Mouse (Mus musculus) cerebellum, adult 9-11 months (tissue): ENCODE results near the gene Maml3.

Source experiments
- DNase-seq: peaks from one replicate; pipeline ENCODE4 v3.0.0; 2022

Gene Maml3

GRCm38 (mm10) chr3:51697931-51698330 lies 406.9 kb downstream of the Maml3 start:
- no peak for DNase-seq

- DNase-seq = no peak
Measured at GRCm38 (mm10) chr3:51695713-51696112, 409.2 kb downstream of the Maml3 start.

DNA sequence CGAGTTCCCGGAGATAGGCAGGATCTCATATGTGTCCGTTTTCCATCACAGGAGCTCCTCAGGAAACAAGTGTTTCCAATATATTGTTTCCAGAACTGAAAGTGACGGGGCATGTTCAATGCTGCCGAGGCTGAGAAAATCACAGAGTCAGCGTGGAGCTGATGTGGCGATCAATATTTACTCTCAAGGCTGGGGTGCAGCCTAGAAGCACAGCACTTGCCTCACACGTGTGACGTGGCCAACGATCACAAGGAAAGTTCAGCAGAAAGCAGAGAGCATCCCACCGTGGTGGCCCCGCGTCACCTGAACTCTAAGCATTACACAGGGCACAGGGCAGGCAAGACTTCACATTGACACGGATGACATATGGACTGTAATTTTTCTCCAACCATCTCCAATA lies 410.3 kb downstream of the Maml3 start:
- DNase-seq = no peak

- no peak for DNase-seq
Measured at GRCm38 (mm10) chr3:51693196-51693595, 411.7 kb downstream of the Maml3 start.

DNA sequence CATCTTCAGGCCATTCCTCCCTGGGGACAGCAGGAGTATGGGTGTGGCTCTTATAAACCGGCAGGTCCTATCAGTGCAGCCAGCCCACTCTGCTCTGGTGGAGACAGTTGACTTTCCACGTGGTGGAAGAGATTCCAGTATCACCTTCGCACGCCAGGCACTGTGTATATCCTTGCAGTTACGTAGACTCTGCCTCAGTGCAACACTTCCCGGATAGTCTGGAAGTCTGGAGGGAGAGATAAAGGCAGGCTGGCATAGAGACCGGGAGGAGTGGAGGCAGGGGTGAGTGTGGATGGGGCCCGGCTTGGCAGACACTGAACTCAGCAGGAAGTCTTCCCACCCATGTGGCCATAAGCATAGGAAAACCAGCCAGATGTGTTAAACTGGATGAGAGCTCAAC lies 416.2 kb downstream of the Maml3 start:
- DNase-seq = no peak

- DNase-seq = no peak
Measured at GRCm38 (mm10) chr3:51686791-51687190, 418.1 kb downstream of the Maml3 start.

- DNase-seq = no peak
Measured at GRCm38 (mm10) chr3:51686316-51686715, 418.6 kb downstream of the Maml3 start.

DNA sequence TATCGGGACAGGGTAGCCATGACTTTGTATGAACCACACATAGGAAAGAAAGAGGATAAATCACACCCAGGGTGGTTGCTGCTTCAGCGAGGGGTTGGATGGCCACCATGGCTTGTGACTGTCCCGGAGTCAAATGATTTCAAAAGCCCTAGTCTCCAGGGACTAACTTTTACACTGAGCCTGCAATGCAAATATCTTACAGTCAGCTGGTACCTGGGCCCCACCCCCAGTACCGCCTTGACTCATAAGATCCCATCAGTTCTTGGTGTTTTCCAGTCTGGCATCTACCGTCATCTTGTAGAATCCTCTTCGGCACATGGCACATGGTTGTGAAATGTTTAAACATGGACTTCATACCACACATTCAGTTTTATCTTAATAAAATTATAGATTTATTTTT lies 419.3 kb downstream of the Maml3 start:
- DNase-seq = no peak

DNA sequence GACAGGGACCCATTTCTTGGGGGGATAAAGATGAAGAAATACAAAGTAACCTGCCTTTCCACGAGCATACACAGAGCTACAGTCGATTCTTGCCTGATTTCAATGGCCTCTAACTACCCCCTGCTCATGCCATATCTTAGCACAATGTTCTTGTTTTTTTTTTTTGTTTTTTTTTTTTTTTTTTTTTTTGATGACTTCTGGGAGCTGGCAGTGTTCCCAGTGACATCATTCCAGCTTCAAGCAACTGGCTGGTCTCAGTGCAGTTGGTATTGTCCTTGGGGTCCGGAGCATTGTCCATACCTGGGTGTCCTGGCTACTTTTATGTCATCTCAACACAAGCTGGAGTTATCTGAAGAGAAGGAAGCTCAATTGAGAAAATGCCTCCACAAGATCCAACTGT lies 429.9 kb downstream of the Maml3 start:
- no peak for DNase-seq

- peak; percentile 41 for DNase-seq
Measured at GRCm38 (mm10) chr3:51673408-51674086, 431.3 kb downstream of the Maml3 start.

GRCm38 (mm10) chr3:51672631-51673030 lies 432.2 kb downstream of the Maml3 start:
- no peak for DNase-seq

DNA sequence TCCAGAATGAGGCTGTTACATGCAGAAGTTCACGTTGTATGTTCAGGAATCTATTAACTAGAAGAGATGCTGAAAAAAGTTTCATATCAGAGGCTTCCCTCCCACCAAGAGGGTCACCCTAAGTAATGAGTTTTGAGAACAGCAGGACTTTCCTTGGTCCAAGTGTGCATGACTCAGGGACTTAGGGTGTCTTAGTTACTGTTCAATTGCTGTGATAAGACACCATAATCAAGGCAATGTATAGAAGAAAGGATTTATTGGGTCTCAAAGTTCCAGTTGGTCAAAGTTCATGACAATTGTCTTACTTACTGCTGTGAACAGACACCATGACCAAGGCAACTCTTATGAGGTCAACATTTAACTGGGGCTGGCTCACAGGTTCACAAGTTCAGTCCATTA lies 433.8 kb downstream of the Maml3 start:
- DNase-seq = no peak

GRCm38 (mm10) chr3:51670414-51671070 lies 434.3 kb downstream of the Maml3 start:
- DNase-seq = no peak

DNA sequence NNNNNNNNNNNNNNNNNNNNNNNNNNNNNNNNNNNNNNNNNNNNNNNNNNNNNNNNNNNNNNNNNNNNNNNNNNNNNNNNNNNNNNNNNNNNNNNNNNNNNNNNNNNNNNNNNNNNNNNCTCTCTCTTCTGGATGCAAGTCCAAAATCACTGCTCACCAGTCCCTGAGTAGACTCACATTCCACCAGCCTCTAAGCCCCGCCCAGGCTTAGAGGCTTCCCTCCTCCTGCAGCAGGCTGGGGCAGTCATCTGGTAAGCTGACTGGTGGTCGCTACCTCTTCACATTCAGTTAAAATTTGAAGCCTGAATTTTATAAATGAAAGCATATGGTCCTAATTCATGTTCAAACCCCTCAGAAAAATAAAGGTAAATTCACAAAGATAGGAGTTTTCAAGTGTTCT lies 436.3 kb downstream of the Maml3 start:
- no peak for DNase-seq

DNA sequence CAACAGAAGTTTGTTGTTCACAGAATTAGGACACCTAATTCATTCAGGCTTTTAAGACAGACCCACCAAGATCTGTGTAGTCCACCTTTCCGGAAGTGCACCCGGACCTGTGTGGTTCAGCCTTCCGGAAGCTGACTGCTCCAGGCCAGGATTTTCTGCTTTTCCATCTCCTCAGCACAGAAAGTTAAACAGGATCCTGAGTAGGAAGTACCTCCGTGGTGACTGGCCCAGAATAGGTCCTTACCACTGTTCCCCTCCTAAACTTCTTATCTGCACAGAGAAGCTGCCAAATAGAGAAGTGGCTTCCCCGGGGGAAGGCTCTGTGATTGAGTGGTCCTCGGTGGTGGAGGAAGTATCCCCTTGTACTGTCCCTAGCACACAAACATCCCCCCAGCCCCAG lies 442.3 kb downstream of the Maml3 start:
- no peak for DNase-seq

DNA sequence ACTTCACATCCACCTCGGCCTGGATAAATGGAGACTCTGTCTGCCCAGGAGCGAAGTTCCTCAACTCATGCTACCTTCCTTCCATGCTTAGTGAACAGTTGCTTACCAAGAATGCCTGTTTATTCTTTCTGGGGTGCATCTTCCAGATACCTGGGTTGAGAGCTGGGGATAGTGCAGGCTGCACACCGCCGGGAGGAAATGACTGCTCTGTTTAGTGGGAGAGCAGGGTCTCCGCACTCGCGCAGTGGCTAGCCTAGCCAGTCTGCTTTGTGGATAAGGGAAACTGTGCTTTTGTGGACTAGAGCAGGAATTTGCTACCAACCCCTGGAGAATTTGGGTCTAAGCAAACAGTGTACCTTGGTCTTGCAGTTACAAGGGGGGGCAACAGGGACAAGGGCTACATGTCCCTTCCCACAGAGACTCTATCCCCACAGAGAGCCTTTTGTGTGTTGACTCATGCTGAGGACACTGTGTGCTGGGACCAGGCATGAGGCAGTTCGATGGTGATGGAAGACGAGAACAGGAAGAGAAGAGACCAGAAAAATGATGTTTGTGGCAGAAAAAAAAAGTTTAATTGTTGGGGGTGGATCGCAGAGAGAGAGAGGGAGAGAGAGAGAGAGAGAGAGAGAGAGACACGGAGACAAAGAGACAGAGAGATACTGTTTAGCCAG lies 442.9 kb downstream of the Maml3 start:
- no peak for DNase-seq

GRCm38 (mm10) chr3:51661376-51661775 lies 443.5 kb downstream of the Maml3 start:
- DNase-seq = no peak

GRCm38 (mm10) chr3:51660821-51661276 lies 444.0 kb downstream of the Maml3 start:
- no peak for DNase-seq

- DNase-seq = no peak
Measured at GRCm38 (mm10) chr3:51660060-51660459, 444.8 kb downstream of the Maml3 start, which contains the start of gene Mgst2. Gene Mgst2, plus strand, starts transcription at chr3:51660360.

GRCm38 (mm10) chr3:51659415-51659814 lies 445.5 kb downstream of the Maml3 start:
- no peak for DNase-seq

DNA sequence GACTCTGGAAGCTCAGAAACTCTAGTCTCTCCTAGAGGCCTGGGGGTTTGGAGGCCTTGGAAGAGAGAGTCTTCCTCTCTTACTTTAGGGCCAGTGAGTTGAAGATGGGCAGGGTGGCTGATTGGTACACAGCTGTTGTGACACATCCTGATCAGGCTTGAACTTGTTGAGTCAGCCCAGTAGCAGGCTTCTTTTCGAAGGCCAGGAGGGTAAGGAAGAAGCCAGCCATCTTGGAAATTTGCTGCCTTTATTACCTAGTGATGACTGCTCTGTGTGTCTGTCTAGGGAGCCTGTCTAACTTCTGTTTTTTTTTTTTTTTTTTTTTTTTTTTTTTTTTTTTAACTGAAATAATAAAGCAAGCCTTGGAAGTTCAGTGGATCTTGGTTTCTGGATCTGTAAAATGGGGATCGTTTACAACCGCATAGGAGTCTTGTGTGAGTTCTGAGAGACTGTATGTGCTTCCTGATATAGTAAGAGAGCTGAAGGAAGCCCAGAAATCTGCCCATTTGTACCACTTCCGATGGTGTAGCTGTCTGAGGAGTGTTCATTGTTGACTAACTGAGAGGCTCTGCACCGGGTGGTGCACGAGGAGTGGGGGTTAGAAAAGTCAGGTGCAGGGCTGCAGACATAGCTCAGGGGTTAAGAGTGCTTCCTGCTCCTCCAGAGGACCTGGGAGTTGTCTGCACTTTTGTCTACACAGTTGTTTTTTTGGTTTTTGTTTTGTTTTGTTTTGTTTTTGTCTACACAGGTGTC lies 450.4 kb downstream of the Maml3 start:
- DNase-seq = no peak

- peak; percentile 28 for DNase-seq
Measured at GRCm38 (mm10) chr3:51652701-51653100, 452.2 kb downstream of the Maml3 start.

DNA sequence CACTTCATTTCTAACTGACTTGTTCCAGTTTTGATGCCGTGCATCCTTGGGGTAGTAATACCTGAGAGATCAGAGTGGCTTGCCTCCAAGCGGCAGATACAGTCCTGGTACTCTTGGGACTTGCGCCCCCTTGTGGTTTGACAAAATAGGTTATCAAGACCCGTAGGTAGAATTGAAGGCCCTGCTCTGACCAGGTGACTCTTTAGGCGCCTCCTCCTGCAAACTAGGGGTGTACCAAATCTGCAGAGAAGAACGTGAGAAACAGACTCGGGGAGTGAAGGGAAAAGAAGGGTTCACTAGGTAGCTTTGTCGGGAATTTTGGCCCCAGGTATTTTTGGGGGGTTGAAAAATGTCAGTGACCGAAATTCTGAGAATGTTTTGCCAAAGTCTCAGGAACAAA lies 452.6 kb downstream of the Maml3 start:
- peak; percentile 88 for DNase-seq
